Mouse (Mus musculus): ENCODE data around the gene Unc13d.

The Unc13d gene

GRCm38 (mm10) chr11:116078221-116078620 is 460 bp upstream of the Unc13d start:
- DNase-seq (ENCODE audit: low spot score), result peak; percentile 79

GRCm38 (mm10) chr11:116076836-116077235 is 925 bp downstream of the Unc13d start:
- DNase-seq (ENCODE audit: low spot score), result no peak

- no peak for DNase-seq (ENCODE audit: low spot score)
These were observed 1.6 kb downstream of the Unc13d start for GRCm38 (mm10) chr11:116076266-116076540.

GRCm38 (mm10) chr11:116075539-116076265 is 2.1 kb downstream of the Unc13d start:
- DNase-seq (ENCODE audit: low spot score), result no peak

- DNase-seq (ENCODE audit: low spot score), result no peak
These were observed 3.2 kb downstream of the Unc13d start for GRCm38 (mm10) chr11:116074436-116074991.

GRCm38 (mm10) chr11:116072608-116073007 is 5.2 kb downstream of the Unc13d start:
- no peak for DNase-seq (ENCODE audit: low spot score)

- no peak for DNase-seq (ENCODE audit: low spot score)
These were observed 6.3 kb downstream of the Unc13d start for GRCm38 (mm10) chr11:116071510-116071909.

GRCm38 (mm10) chr11:116065345-116065744 is 12.4 kb downstream of the Unc13d start:
- DNase-seq (ENCODE audit: low spot score), result no peak

GRCm38 (mm10) chr11:116064187-116064867 is 13.4 kb downstream of the Unc13d start:
- DNase-seq (ENCODE audit: low spot score), result no peak

GRCm38 (mm10) chr11:116063562-116063961 is 14.2 kb downstream of the Unc13d start:
- no peak for DNase-seq (ENCODE audit: low spot score)

GRCm38 (mm10) chr11:116062521-116062920 is 15.2 kb downstream of the Unc13d start:
- no peak for DNase-seq (ENCODE audit: low spot score)

- no peak for DNase-seq (ENCODE audit: low spot score)
These were observed 15.9 kb downstream of the Unc13d start for GRCm38 (mm10) chr11:116061641-116062415.

- DNase-seq (ENCODE audit: low spot score), result no peak
These were observed 17.2 kb downstream of the Unc13d start for GRCm38 (mm10) chr11:116060596-116060995.

- DNase-seq (ENCODE audit: low spot score), result no peak
These were observed 18.1 kb downstream of the Unc13d start for GRCm38 (mm10) chr11:116059691-116060025.

GRCm38 (mm10) chr11:116058868-116059690 is 18.7 kb downstream of the Unc13d start:
- no peak for DNase-seq (ENCODE audit: low spot score)

GRCm38 (mm10) chr11:116058022-116058614 is 19.6 kb downstream of the Unc13d start:
- no peak for DNase-seq (ENCODE audit: low spot score)

- DNase-seq (ENCODE audit: low spot score), result no peak
These were observed 20.4 kb downstream of the Unc13d start for GRCm38 (mm10) chr11:116057237-116057881.

GRCm38 (mm10) chr11:116055873-116056272 is 21.9 kb downstream of the Unc13d start:
- DNase-seq (ENCODE audit: low spot score), result no peak

GRCm38 (mm10) chr11:116053510-116054229 is 24.1 kb downstream of the Unc13d start:
- DNase-seq (ENCODE audit: low spot score), result no peak

- DNase-seq (ENCODE audit: low spot score), result no peak
These were observed 27.6 kb downstream of the Unc13d start for GRCm38 (mm10) chr11:116050196-116050595.

Measured in yolk sac, embryonic 10.5 days (tissue).